Mouse (Mus musculus) yolk sac, embryonic 10.5 days (tissue): Measurements from ENCODE around the gene Tomm40l.

Source experiments
- DNase-seq: peaks from one replicate; pipeline ENCODE4 v3.0.0-alpha.2; 2017; ENCODE audit warnings: low spot score

Tomm40l gene

DNA sequence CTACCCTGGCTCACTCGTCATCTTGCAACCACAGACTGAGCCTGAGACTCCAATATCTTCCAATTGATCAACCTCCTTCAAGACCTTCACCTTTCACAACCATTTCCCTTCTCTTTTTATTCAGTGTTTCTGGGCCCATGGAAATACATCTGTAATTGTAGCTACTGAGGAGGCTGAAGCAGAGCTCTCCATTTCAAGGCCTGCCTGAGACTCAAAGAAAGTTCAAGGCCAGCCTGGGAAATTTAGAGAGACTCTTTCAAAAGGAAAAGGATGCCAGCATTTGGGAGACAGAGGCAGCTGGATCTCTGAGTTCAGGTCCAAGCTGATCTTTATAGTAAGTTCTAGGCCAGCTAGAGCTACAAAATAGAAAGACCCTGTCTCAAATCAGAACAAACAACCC is 5.6 kb upstream of the Tomm40l start:
- DNase-seq: peak; percentile 19

DNA sequence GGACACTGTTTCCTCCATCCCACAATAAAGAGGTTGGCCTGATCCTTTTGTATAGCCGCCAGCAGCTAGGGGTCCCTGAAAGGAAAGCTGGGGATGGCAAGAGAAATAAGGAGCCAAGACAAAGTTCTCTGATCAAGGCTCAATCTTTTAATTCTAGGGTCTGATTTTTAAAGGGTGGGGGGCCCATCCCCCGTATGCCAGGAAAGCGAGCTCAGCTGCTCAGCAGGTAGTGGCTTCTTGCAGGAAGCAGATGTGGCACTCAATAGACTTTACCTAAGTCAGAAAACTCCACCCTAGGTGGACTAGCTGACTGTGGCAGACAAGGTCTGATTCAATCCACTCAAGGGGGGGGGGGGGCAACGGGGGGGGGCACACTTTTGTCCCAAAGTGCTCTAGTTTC is 4.5 kb upstream of the Tomm40l start:
- peak; percentile 10 for DNase-seq

DNA sequence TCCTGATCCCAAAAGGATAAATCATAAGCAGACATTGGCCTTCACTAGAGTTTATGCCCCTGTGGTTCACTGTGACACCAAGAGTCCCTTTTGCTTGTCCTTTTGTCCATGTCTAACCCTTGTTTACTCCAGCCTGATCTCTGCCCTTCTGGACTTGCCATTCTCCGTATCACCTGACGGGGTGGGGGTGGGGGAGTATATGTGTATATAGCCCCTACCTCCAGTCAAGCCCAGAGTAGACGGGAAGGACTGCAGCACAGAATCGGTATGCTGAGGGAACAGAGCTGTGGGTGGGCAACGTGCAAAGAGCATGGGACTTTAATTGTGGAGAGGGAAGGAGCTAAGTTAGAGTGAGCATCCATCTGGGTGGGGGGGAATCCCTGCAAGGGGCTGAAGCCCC is 2.5 kb upstream of the Tomm40l start, which contains the start of gene Apoa2:
TSS of gene Apoa2 (plus strand) at position 198 of the 400 bp plus-strand sequence.
- DNase-seq: peak; percentile 87

DNA sequence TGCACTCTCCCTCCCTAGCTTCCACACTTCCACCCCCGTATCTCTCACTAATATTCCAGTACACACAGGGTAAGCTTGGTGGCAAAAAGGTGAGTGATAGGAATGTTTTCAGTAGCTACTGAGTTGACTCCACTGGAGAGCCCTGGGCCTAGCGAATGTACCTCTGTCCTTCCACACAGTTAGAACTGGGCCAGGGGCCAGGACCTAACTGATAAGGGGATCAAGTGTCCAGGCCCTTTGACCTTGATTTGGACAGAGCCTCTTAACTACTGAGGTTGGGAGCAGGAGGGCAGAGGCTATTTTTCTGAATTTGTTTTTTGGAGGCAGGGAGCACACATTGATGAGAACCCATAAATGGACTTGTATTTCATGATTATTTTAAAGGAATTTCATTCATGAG is 1.5 kb upstream of the Tomm40l start:
- DNase-seq: peak; percentile 85

DNA sequence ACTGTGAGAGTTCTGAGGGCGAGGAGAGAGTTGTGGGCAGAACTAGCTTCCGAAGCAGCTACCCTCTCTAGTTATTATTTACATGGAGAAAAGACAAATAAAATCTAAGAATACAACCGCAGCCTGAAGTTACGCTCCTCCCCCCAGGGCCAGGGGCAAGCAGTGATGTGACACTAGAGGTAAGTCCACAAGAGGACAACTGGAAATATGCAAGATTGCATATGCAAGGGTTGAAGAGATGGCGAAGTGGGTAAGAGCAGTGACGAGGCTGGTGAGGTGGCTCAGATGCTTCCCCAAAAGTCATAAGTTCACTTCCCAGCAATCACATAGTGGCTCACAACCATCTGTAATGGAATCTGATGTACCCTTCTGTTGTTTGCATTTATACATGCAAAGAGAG is 854 bp upstream of the Tomm40l start:
- DNase-seq: peak; percentile 17

DNA sequence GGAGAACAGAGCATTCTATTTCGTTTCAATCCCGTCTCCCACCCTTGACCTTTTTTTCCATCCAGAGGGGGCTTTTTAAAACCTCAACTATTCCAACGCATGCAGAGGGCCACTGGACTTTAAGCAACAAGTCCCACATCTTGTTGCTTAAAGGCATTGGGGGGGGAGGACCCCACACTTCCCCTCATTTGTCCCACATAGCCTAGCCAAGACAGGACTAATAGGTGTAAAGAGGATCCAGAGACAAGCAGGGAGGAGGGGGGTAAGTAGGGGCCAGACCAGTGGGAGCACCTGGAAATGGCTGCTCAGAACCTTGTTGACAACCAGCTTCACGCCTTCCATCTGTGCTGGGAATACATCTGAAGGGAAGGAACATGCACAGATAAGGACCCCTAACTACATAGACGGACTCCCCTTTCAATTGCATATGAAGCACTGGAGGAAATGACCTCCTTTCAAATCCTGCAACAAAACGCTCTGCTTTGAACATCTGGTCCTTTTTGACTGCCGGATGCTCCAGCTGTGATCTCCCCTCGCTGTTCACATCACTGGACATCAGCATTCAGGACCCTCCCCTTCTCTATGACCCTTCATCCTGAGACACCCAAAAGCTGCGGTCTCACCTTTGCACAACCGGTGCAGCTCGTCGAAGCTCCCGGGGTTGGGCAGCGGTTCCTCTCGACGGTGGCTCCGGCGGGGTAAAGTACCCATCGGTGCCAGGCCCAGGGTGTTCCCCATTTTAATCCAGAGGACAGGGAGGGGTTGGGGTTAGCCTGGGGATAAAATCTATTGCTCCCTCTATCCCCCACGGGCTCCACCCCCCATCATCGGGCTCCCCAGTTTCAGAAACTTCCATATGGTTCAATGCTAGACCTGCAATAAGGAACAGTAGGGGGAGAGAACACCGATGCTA is 777 bp downstream of the Tomm40l start:
- DNase-seq: no peak

DNA sequence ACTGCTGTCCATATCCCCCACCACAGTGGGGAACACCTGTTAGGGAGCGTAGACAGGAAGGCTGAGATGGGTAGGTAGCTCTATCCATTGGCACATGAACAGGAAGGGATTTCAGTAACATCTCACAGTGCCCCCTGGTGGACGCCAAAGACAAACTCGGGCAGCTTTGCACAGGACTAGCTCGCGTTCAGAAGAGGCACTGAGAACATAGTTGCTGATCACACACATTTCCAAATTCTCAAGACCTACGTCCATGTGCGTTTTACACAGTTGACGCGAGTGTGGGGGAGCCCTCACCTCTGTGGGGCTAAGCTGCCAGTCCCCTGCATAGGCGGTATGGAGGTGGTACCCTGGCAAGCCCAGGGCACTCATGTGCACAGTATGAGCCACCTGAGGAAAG is 1.4 kb downstream of the Tomm40l start:
- peak; percentile 69 for DNase-seq

DNA sequence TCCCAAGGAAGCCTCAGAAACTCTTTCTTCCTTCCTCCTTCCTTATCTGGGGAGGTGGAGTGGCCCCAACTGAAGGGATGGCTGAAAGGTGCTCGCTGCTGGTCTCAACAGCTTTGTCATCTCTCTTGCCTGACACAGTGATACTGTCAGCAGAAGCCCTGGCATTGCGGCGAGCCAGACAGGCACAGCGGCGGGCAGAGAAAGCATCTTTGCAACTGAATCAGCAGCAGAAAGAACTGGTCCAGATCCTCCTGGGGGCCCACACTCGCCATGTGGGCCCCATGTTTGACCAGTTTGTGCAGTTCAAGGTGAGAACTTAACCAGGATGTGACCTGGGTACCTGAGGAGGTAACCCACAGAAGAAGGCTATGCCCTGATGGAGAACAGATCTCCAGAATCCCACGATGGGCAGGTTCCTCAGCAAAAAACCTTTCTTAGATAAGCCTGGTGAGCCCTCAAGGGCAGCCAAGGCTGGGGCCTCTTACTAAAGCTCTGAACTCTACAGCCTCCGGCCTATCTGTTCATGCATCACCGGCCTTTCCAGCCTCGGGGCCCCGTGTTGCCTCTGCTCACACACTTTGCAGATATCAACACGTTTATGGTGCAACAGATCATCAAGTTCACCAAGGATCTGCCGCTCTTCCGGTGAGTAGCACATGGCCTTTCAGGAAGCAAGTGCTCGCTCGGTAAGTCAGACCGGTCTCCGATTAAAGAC is 5.9 kb downstream of the Tomm40l start:
- no peak for DNase-seq

DNA sequence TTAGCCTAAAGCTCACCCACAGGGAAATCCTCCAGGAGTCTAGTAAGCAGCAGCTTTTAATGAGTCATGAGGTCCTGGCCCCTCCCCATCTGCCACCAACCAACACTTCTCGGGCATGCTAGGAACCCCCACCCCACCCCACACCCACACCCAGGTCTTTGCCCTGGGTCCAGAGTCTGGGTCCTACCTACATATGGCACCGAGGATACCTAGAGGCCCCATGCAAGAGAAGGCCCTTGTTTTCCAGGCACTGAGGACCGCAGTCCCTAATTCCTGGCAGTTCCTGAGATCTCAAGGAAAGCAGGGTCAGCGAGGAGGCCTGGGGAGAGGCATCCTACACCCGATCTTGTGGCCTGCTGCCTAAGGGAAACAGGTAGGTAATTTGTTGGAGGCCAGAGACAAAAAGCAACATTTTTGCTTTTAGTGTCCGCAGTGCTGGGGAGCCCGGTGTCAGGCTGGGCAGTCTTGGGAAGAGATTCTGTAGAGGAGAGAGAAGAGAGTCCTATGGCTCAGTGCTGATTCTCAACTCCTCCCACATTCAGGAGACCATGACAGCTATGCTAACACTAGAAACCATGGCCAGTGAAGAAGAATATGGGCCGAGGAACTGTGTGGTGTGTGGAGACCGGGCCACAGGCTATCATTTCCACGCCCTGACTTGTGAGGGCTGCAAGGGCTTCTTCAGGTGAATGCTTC is 8.4 kb downstream of the Tomm40l start, which contains the start of gene Nr1i3:
TSS of gene Nr1i3 (plus strand) at position 170 of the 696 bp plus-strand sequence.
- DNase-seq: no peak

DNA sequence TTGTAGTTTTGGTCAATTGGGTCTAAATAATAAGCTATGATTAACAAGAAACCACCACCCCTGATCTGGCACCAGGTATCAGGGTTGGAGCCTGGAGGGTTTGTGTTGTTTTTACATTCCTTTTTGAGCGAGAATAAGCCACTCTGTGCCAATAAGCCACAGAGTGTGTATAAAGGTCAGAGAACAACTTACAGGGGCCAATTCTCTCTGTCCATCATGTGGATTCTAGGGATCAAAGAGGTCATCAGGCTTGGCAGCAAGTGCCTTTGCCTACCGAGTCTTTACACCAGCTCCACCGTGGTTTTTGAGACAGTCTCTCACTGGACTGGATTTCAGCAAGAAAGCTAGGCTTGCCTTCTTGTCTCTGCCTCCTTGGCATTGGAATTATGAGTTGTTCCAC is 9.5 kb downstream of the Tomm40l start:
- no peak for DNase-seq

DNA sequence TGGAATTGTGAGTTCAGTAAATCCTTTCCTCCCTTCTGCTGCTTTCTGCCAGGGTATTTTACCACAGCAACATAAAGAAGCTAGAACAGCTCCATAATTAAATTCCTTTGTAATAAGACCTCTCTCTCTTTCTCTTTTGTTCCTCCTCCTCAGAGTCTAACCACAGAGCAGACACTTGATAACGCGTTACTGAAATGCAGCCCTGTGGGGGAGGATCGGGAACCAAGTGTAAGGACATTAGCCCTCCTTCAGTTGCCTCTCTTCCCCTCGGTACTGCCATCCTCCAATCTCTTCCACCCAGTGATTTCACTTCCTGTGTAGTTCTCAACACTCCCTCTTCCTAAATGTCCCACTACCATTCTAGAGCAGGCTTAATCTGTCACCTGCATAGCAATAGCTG is 12.9 kb downstream of the Tomm40l start:
- no peak for DNase-seq

DNA sequence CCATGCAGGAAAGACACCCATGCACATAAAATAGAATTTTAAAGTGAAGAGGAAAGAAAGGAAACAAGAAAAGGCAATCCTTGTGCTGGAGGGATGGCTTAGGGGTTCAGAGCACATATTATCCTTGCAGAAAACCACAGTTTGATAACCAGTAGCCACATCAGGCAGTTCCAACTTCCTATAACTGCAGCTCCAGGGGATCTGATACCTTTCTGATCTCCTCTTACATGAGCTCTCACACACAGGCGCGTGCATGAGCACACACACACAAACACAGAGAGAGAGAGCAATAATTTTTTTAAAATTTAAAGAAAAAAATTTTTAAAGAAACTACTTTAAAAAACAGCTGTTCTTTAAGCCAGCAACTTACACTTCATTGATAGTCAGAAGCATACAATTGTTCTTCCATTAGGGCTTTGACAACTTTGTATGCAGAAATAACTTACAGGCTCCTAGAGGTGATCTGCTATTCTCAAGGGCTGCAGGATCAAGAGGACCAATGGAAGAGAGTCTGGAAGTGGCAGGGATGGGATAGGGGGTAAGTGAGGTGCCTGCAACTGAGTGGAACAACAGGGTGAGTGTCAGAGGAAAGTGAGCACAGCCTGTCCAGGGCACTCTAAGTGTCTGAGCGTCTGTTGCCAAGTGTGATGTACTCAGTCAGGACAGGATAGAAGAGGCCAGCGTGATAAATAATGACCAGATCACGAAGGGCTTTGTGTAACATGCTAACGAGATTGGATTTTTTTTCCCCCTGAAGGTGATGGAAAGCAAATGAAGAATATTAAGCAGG is 16.4 kb downstream of the Tomm40l start:
- DNase-seq: no peak

DNA sequence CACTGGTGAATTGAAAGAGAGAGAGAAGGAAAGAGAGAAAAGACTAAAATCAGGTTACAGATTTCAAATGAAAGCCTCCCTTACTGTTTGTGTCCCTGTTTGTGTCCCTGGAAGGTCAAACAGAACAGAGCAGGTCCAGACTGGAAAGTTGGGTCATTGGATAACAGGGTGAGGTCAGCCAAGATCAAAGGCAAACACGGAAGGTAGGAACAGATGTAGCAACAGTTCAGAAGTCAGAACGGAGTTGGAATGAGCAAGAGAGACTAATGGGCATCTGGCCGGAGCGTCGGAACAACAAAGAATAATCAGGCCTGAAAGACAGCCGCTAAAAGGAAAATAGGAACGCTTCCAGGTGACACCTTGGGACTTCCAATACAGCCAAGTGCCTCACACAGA is 18.1 kb downstream of the Tomm40l start:
- peak; percentile 66 for DNase-seq

DNA sequence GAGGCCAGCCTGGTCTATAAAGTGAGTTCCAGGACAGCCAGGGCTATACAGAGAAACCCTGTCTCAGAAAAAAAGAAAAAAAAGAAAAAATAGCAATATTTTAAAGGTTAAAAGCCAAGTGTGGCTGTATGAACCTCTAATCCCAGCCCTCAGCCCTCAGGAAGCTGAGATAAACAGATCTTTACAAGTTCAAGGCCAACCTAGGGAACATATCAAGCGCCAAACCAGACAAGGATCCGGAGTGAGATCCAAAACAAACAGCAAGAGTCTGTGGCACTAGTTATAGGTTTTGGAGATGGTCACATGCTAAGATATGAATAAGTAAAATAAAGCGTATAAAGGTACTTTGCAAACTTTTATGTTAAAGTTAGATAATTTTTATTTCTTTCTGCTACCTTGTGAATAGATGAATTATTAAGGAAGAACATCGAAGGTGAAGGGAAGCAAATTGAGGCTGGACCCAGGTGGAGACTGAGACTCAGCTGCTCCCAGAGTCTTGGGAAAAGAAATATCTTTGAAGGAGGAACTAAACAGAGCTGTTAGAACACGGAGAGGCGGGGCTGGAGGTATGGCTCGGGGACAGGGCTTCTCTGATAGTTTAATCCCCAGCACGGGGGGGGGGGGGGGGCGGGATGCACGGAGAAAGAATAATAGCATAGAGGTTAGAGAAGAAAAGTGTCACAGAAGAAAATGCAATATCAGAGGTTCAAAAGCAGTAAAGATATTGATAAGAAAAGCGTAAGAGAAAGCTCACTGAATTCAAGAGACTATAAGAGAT is 18.7 kb downstream of the Tomm40l start:
- DNase-seq: no peak

DNA sequence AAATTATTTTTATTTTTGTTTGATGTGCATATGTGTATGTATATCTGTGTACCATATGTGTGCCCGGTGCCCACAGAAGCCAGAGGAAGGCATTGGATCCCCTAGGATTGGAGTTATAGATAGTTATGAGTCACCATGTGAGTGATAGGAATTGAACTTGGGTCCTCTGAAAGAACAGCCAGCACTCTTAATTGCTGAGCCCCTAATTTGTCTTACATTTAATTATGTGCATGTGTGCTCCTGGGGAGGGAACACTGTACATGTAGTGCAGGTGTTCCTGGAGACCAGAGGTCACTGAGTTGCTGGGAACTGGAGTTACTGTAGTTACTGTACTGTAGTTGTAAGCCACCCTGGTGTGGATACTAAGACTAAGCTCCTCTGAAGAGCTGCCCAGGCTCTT is 21.5 kb downstream of the Tomm40l start:
- DNase-seq: no peak

DNA sequence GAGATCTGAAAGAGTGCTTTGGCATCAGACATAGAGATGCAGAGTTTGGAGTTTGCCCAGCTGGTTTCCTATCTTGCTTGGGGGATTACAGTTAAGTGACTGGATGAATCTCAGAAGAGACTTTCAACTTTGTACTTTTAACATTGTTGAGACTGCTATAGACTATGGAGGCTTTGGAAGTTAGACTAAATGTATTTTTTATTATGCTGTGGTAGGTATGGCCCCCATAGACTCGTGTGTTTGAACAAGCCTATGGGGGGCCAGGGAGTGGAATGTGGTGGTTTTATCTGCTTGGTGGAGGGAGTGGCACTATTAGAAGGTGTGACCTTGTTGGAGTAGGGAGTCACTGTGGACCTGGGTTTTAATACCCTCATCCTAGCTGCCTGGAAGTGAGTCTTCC is 22.8 kb downstream of the Tomm40l start:
- no peak for DNase-seq

DNA sequence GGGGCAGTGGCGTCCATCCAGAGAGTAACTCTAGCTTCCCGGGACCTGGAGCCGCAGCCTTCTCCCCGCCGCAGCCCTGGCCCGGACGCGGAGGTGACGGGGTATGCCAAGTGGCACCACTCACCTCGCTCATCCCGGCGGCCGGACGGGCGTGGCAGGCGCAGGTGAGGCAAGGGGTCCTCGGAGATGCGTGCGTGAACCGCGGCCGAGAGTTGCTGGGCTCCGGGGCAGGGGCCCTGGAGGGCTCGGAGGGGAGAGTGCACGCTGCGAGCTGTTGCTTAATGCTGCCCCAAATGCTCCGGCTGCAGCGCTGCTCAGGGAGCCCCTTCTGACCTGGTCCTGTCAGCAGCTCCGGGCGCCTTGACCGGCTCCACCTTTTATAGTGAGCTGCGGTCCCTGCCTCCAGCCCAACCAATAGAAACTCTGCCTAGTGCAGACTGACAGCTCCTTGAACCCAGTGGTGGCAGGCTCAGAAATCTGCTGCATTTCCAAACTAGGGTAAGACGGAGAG is 26.4 kb downstream of the Tomm40l start, which contains the start of gene Pcp4l1:
TSS of gene Pcp4l1 (minus strand) at position 382 of the 511 bp plus-strand sequence.
- DNase-seq: peak; percentile 75

DNA sequence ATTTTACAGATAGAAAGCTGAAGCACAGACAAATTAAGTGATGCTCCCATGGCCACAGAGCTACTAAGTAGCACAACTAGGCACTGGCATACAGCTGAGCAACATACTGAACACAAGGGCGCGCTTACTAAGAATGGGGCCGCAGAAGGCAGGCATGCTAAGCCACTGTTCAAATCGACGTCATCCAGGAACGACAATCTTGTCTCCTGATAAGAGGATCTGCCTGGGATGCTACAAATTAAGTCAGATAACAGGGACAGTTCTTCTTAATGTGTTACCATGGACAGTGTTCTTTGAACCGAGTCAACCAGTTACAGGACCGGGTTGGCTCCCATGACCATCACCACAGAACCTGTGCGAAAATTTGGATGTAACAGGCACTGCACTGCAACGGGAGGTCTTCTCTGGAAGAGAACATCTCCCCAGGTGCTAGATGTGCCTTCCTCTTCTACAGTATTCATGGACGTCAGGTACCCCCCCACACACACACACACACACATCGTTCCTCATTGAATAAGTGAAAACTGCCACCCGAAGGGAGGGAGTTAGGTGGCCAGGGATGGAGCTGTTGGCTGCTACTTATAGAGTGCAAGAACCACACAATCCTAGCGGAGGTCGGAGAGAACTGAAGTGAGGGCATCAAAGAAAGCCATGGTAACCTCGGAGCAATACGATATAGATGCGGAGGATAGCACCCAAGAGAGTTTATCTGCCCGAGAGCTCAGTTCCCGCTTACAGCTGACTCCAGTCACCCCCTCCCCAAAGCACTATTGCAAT is 27.1 kb downstream of the Tomm40l start:
- no peak for DNase-seq

DNA sequence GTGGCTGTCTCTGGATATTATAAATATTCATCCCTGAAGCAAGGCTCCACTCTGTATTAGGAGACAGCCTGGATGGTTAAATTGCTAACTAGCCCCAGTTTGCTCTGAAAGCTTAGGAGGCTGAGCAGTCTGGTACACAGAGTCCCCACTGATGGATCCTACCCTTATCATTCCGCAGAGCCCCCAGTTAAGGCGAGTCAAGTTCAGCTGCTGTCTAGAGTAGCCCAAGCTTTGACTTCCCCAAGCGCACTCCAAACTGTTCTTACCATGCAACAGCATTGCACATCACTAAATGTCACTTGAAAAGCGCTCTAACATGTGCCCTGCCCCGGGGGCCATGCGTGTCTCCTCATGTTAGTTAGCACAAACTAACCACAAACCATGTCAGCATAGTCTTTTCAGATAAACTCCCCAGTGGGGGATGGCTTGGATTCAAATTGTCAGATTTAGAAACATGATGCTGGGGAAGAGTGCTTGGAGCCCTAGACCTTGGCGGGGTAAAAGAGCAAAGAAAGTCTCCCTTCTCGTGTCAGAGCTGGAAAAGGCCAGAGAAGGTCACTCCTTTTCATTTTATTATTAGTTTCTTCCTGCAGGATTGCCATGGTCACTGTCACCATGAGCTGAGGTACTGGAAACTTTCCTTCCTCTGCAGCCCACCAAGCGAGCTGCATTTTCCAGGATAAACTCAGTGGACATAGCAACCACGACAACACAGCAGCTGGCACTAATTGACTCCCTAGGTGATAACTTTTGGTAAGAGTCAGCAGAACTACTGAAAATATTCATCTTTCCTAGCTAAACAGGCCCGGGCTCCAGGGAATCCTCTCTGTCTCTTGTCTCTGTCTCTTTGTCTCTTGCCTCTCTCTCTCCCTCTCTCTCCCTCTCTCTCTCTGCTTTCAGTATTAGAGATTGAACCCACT is 28.1 kb downstream of the Tomm40l start:
- DNase-seq: no peak
